Mouse (Mus musculus): Measurements from ENCODE around the gene Zbtb7b.

The Zbtb7b gene

GRCm38 (mm10) chr3:89337062-89337720 is 57.4 kb downstream of the Zbtb7b start:
- WGBS = 5% methylated on average over 21 of the region's 21 CpGs

GRCm38 (mm10) chr3:89336529-89336928 is 58.0 kb downstream of the Zbtb7b start:
- 55% methylated on average over 6 of the region's 6 CpGs for WGBS

- 55% methylated on average over 11 of the region's 11 CpGs for WGBS
Observed at GRCm38 (mm10) chr3:89333053-89333452, 61.5 kb downstream of the Zbtb7b start.

GRCm38 (mm10) chr3:89332476-89332875 is 62.1 kb downstream of the Zbtb7b start:
- WGBS = 39% methylated on average over 12 of the region's 12 CpGs

GRCm38 (mm10) chr3:89332013-89332412 is 62.6 kb downstream of the Zbtb7b start:
- 56% methylated on average over 10 of the region's 10 CpGs for WGBS

- WGBS = 84% methylated on average over 13 of the region's 13 CpGs
Observed at GRCm38 (mm10) chr3:89331561-89331960, 63.0 kb downstream of the Zbtb7b start.

- WGBS = 57% methylated on average over 10 of the region's 10 CpGs
Observed at GRCm38 (mm10) chr3:89330948-89331347, 63.6 kb downstream of the Zbtb7b start.

GRCm38 (mm10) chr3:89330346-89330745 is 64.2 kb downstream of the Zbtb7b start:
- WGBS = 63% methylated on average over 3 of the region's 3 CpGs

GRCm38 (mm10) chr3:89328623-89329022 is 66.0 kb downstream of the Zbtb7b start:
- 69% methylated on average over 4 of the region's 4 CpGs for WGBS

All from cerebral cortex, adult 2 months (tissue).